Mouse (Mus musculus) spleen, adult 12 weeks (tissue): ENCODE data around the gene Sh2d6.
A peak's percentile ranks its signal among the peaks of the same experiment; 100 is the strongest.
"Not testable (repeated sequence)": the region's sequence is repeated elsewhere in the genome, so short reads cannot be mapped to it uniquely, and the experiment has no call there.

ENCODE experiments used
- DNase-seq: peaks from one replicate; pipeline ENCODE4 v3.0.0; 2022; ENCODE audit warnings: low spot score

Sh2d6 gene

DNA sequence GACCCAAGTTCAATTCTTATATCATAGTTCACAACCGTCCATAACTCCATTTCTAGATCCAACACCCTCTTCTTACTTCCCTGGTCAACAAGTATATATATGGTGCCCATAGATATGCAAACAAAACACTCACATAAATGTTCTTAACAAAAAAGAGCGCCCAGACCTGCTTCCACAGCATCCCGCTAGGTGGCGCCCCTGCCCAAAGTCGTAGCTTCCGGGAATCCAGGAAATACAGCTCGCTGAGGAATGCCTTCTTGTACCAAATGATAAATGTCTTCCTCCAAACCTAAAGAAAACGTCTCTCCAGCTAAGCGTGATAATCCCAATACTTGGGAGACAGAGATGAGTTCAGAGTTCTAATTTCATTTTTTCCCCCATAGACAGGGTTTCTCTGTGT is 13.7 kb upstream of the Sh2d6 start:
- DNase-seq, result peak; percentile 71

GRCm38 (mm10) chr6:72534035-72534809 is 12.7 kb upstream of the Sh2d6 start:
- peak; percentile 36 for DNase-seq

DNA sequence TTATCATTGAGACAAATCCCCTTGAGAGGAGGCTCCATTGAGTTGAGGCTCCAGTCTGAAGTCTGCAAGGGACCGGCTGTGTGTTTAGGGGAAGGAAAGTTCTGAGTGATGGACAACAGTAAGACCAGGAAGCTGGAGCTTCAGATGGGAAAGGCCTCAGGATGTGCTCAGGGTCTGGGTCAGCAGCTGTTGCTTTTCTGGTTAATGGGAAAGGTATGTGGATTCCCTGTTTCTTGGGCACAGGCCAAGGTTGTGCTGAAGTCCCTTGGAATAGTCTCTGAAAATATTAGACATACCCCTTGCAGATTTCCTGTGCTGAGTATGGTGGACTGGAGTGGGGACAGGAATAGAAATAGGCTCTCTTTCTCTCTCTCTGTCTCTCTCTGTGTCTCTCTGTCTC is 12.0 kb upstream of the Sh2d6 start:
- not testable (repeated sequence) for DNase-seq

- DNase-seq, result no peak
Measured at GRCm38 (mm10) chr6:72532580-72532979, 11.1 kb upstream of the Sh2d6 start.

GRCm38 (mm10) chr6:72528410-72529151 is 7.1 kb upstream of the Sh2d6 start:
- no peak for DNase-seq

DNA sequence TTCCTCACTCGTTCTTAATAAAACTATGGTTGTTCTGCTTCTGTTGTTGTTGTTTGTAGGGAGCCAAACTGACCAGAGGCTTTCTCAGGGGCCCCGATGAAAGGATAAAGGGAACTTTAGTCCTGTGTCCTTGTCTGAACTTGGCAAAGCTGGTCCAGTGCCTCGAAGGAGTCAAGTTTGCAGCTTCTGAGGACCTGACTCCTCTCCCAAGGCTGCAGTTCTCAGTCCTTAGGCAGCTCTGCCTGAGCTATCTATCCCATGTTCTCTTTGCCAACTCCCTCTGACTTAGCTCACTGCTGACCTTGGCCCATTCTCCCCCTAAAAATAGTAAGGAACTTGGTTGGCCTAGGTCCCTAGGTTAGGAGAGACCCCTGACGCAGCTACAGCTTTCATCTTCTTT is 5.6 kb upstream of the Sh2d6 start:
- DNase-seq, result no peak

GRCm38 (mm10) chr6:72524160-72524559 is 2.7 kb upstream of the Sh2d6 start:
- no peak for DNase-seq

DNA sequence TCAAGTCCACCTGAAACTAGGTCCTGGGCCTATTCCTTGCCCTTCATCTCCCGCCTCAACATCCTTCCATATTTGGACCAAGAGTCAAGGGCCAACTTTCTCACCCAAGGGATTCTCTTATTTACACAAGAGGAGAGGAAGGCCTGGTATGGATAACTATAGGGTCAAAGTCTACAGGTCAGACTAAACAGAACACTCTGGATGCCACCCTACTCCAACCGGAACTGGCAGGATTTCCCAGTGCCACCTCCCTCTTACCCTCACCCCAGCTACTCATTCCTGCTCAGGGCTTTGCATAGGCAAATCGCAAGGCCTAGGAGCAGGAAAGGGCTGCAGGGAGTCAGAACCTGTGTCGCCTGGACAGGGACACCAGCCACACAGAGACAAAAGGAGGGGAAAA is 1.7 kb upstream of the Sh2d6 start:
- DNase-seq, result no peak

DNA sequence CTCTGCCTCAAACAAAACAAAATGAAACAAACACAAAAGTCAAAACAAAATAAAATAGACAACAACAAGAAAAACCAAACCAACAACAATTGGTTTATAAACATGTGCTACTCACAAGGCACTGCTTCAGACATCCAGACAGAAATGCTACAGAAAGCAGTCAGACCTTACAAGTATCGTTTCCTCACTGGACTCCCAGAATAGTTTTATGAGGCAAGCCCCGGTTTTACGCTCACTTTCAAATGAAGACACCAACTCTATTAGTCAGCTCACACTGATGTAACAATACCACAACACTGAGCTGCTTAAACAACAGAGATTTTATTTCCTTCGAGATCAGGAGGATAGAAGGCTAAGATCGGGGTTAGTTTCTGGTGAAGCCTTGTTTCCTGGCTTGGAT is 781 bp upstream of the Sh2d6 start:
- no peak for DNase-seq

DNA sequence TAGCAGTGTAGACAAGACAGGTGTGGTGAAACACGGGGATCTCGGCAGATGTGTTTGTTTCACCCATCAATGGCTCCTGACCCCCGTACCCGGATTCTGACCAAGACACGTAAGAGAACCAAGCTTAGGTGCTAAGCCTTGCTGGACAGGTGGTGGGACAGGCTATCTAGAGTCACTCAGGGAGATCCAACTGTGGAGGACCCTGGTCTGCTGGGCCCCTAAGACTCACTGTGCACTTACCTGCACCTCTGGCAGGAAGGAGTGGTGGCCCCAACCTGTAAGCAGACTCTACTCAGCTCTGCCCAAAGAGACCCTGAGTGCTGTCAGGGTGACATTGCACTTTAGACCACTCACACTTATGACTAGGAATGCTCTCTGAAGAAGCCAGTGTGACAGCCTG is 603 bp downstream of the Sh2d6 start:
- no peak for DNase-seq

DNA sequence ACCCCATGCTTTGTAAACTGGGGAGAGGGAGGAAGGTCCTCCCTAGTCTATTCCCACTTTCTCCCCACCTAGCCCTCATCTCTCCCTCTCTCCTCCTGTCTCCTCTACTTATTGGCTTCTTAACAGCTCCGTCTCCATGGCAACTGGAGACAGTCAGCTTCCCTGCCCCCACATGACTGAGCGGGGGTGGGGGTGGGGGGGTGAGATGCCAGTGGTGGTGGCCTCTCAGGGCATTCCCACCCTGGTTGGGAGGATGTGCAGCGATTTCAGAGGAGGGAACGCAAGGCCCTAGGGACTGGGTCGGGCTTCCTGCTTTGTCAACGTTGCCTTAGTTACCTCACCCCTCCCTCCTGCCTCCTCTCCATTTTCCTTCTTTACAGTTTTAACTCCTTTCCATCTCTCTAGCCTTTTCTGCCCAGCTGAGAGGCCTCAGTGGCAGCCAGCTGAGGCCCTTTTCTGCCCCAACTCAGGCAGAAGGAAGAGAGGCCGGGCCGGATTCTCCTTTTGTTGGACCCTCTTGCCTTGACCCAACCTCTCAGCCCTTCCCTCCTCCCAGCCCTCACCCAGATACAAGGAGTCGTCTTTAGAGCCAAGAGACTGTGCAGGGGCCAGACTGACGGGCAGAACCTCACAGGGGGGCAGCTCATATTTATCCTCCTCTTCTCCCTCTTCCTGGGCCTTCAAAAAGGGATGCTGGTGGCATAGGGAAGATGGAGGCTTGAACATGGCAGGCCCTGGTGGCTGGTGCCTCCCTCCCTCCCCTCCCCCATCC is 1.4 kb downstream of the Sh2d6 start:
- no peak for DNase-seq

GRCm38 (mm10) chr6:72519303-72519702 is 2.2 kb downstream of the Sh2d6 start:
- no peak for DNase-seq

DNA sequence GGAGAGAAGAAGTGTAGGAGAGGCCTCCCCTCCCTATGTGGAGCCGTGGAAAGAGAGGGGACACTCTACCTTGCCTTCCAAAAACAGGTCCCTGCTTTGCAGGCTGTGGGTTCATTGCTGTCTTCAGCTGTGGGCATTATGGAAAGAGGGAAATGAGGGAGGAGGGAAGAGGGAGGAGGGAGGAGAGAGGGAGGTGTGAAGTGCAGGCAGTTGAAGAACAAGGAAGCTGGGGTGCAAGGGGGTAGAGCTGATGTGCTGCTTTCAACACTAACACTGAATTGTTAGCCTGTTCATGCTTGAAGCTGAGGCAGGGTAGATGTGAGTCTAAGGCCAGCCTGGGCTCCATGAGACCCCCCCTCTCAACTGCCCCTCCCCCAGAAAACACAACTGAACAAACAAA is 2.7 kb downstream of the Sh2d6 start:
- DNase-seq, result no peak

DNA sequence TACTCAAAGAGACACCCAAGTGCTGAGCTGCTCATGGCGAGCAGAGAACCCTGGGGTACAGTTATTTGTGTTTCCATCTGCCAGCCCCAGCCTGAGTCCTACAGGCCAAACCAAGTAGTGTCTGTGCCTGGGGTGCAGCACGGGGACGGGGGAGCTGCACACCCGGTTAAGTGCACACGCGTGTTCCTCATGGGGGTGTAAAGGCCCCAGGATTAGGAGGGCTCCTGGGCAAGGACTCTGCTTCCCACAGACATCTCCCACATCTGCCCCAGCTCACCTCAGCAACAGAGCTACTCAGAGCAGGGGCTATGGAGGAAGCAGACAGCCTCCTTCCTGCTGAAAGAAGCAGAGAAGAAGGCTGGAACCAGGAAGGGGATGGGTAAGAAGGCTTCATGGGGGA is 5.9 kb downstream of the Sh2d6 start:
- no peak for DNase-seq

DNA sequence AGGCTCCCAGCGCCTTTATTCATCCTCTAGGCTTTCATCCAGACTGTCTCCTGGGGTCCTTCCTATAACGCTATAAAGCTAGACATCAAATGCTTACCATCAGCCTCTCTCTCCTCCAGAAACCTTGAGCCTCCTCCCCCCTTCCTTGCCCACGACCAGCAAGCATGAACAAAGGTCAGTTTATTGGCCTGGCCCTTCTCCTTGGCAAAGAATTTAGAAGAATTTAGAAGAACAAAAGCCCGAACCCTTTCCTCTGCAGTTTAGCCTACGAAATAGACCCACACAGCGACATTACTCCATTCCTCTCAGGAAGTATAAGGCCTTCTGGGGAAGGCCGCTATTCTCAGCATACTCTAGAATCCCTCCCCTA is 8.5 kb downstream of the Sh2d6 start:
- DNase-seq, result no peak

DNA sequence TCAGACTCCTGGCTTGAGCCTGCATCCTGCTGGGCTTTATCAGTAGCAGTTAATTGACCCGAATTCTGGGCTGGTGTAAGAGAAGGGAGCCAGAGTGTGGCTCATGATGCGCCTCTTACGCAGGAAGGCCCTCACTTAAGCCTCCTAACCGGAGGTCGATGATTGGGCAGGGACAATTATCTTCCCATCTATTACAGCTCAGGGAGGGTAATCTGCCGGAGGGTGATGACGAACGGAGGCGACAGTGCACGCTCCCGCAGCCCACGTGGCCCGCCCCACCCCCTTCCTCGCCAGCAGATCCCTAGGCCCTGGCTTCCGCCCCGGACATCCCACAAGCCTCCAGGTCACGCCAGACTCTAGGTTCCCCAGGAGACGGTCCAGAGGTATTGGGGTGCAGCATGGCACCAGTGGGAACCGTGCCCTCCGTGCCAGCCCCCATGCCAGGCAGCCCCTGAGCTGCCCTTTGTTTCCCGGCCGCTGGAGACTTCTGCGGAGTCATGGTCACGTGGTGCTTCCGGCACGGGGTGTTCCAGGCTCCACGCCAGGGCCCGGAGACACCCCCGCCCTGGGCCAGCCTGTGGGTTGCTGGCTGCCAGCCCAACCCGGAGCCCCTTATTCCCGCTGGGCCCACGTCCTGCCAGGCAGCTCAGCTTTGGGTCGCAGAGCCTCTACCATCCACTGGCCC is 9.0 kb downstream of the Sh2d6 start:
- peak; percentile 66 for DNase-seq

GRCm38 (mm10) chr6:72510686-72511421 is 10.7 kb downstream of the Sh2d6 start:
- no peak for DNase-seq

DNA sequence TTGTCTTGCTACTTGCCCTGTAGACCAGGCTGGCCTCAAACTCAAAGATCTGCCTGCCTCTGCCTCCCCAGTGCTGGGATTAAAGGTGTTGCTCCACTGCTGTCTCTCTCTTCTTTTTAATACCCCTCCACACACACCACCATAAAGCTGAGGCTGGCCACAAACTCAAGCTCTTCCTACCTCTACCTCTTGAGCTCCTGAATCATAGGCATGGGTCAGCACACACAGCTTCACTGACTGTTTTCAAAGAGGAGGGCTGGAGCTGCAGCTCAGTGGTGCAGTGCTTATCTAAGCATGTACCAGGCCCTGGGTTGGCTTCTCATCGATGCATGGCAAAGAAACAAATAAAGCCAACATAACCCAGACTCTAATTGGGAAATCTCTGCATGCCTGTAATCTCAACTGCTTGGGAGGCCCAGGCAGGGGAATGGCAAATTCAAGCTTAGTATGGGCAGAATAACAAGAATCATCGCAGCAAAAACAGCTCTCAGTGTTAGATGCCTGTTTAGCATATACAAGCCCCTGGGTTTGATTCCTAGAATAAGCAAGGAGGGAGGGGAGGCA is 11.6 kb downstream of the Sh2d6 start:
- no peak for DNase-seq

DNA sequence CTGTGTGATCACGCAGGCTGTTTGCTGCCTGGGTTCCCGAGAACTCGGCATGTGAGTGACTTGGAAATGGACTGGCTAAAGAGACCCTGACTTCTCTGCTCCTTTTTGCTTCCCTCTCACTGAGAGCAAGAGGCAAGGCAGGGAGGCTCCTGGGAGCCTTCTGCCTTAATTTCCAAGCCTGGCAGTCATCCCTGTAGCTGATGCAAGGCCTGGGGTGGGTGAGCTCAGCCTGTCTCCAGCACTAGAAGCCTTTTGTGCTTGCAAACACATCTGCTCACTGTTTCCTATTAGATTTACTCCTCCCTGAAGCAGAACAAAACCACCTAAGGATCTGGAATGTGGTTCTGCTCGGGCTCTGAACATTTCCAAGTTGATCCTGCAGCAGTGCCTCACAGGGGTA is 12.9 kb downstream of the Sh2d6 start:
- DNase-seq, result no peak

GRCm38 (mm10) chr6:72506104-72506503 is 15.4 kb downstream of the Sh2d6 start:
- no peak for DNase-seq

DNA sequence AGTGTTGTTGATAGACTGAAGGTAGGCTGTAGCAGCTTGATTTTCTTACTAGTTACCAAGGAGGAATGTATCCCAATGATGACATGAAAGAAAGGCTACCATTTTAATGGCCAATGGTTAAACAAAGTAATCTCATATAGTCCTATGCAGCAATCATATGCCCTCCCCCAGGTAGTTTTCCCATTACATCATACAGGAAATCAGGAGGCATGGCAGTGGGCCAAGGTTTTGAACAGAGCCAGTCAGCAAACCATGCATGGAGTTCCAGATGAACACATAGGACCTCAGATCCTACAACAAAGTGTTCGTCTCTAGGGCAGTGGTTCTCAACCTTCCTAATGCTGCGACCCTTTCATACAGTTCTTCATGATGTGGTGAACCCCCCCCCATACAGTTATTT is 17.6 kb downstream of the Sh2d6 start:
- DNase-seq, result no peak
